Mouse (Mus musculus) gastrocnemius, postnatal 36 days (tissue): Measurements from ENCODE around the gene Gimap7. TPM values are rescaled to one million over a fixed set of nuclear protein-coding genes. Genes with fewer than 3 reads are reported as not detected.
A peak's percentile ranks its signal among the peaks of the same experiment; 100 is the strongest.

Source experiments
- DNase-seq, 2 experiments: peaks; one replicate each; pipeline ENCODE4 v3.0.0; 2022
- intact Hi-C: fragments of 180-260 bp; cut with DNase I; formaldehyde crosslinking; loops from one replicate; pipeline ENCODE4 v1.15.1; 2025
- total RNA-seq, 2 experiments: library from RNA; stranded (reverse); gene quantifications; 2 replicates each; pipeline ENCODE4 v1.2.3; 2021

Gene Gimap7
- total RNA-seq, 2 experiments from 2014 or later, result not detected

GRCm38 (mm10) chr6:48739780-48740055 is 21.3 kb downstream of the Gimap7 start:
- intact Hi-C loops, result no loop called here
- no peak for DNase-seq

GRCm38 (mm10) chr6:48740501-48741169 is 22.2 kb downstream of the Gimap7 start:
- intact Hi-C loops, result no loop called here
- DNase-seq, result no peak

GRCm38 (mm10) chr6:48741273-48741672 is 22.9 kb downstream of the Gimap7 start:
- intact Hi-C loops, result no loop called here
- no peak for DNase-seq

GRCm38 (mm10) chr6:48741711-48742206 is 23.3 kb downstream of the Gimap7 start:
- no peak for DNase-seq
- intact Hi-C loops, result no loop called here

GRCm38 (mm10) chr6:48742422-48743351 is 24.3 kb downstream of the Gimap7 start:
- intact Hi-C loops, result no loop called here
- DNase-seq, result no peak

GRCm38 (mm10) chr6:48745490-48745889 is 27.1 kb downstream of the Gimap7 start:
- DNase-seq, result no peak
- intact Hi-C loops, result no loop called here

GRCm38 (mm10) chr6:48745959-48746889 is 27.8 kb downstream of the Gimap7 start, which contains the start of gene Gimap5:
Gimap5 (plus strand) TSS chr6:48746197.
- intact Hi-C loops, result no loop called here
- DNase-seq, result peak in 1 of 2 experiments; percentile 22

GRCm38 (mm10) chr6:48747091-48747966 is 28.9 kb downstream of the Gimap7 start:
- intact Hi-C loops, result no loop called here
- no peak for DNase-seq

GRCm38 (mm10) chr6:48763567-48764270 is 45.3 kb downstream of the Gimap7 start:
- no peak for DNase-seq
- intact Hi-C loops, result no loop called here

- no peak for DNase-seq
- intact Hi-C loops, result no loop called here
Measured at GRCm38 (mm10) chr6:48764496-48764895, 46.1 kb downstream of the Gimap7 start.

- DNase-seq, result no peak
- intact Hi-C loops, result no loop called here
Measured at GRCm38 (mm10) chr6:48768178-48768869, 49.9 kb downstream of the Gimap7 start.

GRCm38 (mm10) chr6:48768933-48769332 is 50.5 kb downstream of the Gimap7 start:
- DNase-seq, result no peak
- intact Hi-C loops, result no loop called here

- intact Hi-C loops, result no loop called here
- no peak for DNase-seq
Measured at GRCm38 (mm10) chr6:48770696-48771095, 52.3 kb downstream of the Gimap7 start, which contains the start of gene Gimap3. Gimap3 (minus strand) TSS chr6:48770851.

- DNase-seq, result peak; percentile 64 to 74
- intact Hi-C loops, result loop anchor here (2.0 kb wide), 1 partner anchor 127 kb away; no protein-coding TSS in a partner anchor
Measured at GRCm38 (mm10) chr6:48772030-48772429, 53.6 kb downstream of the Gimap7 start.
